Mouse (Mus musculus): ENCODE results near the gene Gm17018. TPM values are rescaled to one million over a fixed set of nuclear protein-coding genes. Genes with fewer than 3 reads are reported as not detected.

Gene Gm17018
- polyA plus RNA-seq, 1 experiment from 2014 or later: 45.5 TPM

GRCm38 (mm10) chr19:45596019-45596418 is 35.6 kb downstream of the Gm17018 start:
- ATAC-seq (ENCODE audit: low FRiP score): peak; percentile 90
- Histone ChIP-seq H3K9me3 (no peaks in the 10 kb centered on the region), H3K27me3 (peaks cover 98% of the 10 kb centered on the region), H3K27ac (no peak overlapping the region), H3K9ac (no peak overlapping the region), H3K4me1 (peaks cover 15% of the 10 kb centered on the region), H3K36me3 (replicated peaks) (no peaks in the 10 kb centered on the region), H3K4me2 (no peak overlapping the region), H3K4me3 (replicated peaks) (no peak overlapping the region)
- WGBS: 8% methylated on average over 7 of the region's 7 CpGs

DNA sequence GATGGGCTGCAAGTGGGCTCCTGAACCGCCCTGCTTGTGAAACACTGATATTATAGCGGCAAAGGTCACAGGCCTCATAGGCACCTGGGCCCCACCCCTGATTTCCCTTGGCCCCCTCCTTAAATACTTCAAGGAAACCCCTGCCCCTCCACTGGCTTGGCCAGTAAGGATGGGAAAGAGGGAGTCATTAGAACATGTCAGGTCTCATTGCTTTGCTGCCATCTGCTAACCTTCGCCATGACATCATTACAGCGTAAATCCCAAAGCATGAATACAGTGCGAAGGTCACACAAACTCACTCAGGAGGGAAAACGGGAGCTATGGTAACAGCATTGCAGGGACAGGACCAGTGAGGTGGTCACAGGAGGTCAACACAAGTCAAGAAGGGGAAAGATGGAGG is 36.0 kb downstream of the Gm17018 start:
- no peak overlapping the region for H3K4me2 ChIP-seq
- no peaks in the 10 kb centered on the region for H3K9me3 ChIP-seq
- H3K27me3 ChIP-seq: peaks cover 98% of the 10 kb centered on the region
- peak; percentile 67 for ATAC-seq (ENCODE audit: low FRiP score)
- H3K36me3 ChIP-seq (replicated peaks): no peaks in the 10 kb centered on the region
- 37% methylated on average over 6 of the region's 6 CpGs for WGBS
- H3K27ac ChIP-seq: no peak overlapping the region
- H3K4me1 ChIP-seq: peaks cover 15% of the 10 kb centered on the region
- H3K4me3 ChIP-seq (replicated peaks): no peak overlapping the region
- no peak overlapping the region for H3K9ac ChIP-seq

- H3K4me3 ChIP-seq (replicated peaks): no peak overlapping the region
- WGBS: 66% methylated on average over 4 of the region's 4 CpGs
- peaks cover 4% of the 10 kb centered on the region; the same call in 1 of the 2 replicates for H3K36me3 ChIP-seq (replicated peaks)
- ATAC-seq (ENCODE audit: low FRiP score): no peak
- H3K4me1 ChIP-seq: peaks cover 15% of the 10 kb centered on the region
- no peak overlapping the region for H3K27ac ChIP-seq
- no peaks in the 10 kb centered on the region for H3K9me3 ChIP-seq
- peaks cover 98% of the 10 kb centered on the region for H3K27me3 ChIP-seq
- H3K4me2 ChIP-seq: no peak overlapping the region
- H3K9ac ChIP-seq: no peak overlapping the region
Measured at GRCm38 (mm10) chr19:45597106-45597505, 36.7 kb downstream of the Gm17018 start.

DNA sequence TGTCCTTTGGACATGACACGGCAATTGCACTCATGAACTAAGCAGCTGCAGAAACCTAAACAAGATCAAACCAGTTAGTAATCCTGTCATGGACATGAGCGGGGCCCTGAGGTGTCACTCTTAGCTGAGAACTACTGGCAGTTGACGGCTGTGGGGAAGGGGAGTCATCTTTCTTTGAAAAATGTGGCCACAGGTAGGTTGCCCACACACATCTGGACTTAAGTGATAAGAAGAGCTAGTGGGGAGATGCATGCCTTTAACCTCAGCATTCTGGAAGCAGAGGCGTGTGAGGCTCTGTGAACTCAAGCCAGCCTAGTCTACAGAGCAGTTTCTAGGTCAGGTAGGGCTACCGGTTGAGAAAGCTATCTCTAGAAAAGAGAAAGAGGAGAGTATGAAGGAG is 42.2 kb downstream of the Gm17018 start:
- no peak for ATAC-seq (ENCODE audit: low FRiP score)
- Histone ChIP-seq H3K9me3 (no peaks in the 10 kb centered on the region), H3K9ac (no peak overlapping the region), H3K4me3 (replicated peaks) (no peak overlapping the region), H3K27ac (no peak overlapping the region), H3K27me3 (peaks cover 94% of the 10 kb centered on the region), H3K36me3 (replicated peaks) (peaks cover 5% of the 10 kb centered on the region; the same call in 1 of the 2 replicates), H3K4me2 (no peak overlapping the region), H3K4me1 (peaks cover 13% of the 10 kb centered on the region)
- WGBS: 89% methylated on average over 5 of the region's 5 CpGs

GRCm38 (mm10) chr19:45606701-45607100 is 46.3 kb downstream of the Gm17018 start:
- H3K27me3 ChIP-seq: peaks cover 90% of the 10 kb centered on the region
- no peak overlapping the region for H3K9ac ChIP-seq
- H3K27ac ChIP-seq: peak overlapping the region; percentile 51; the same call in 1 of the 2 replicates
- WGBS: 58% methylated on average over 4 of the region's 4 CpGs
- H3K36me3 ChIP-seq (replicated peaks): peaks cover 5% of the 10 kb centered on the region; the same call in 1 of the 2 replicates
- no peak overlapping the region for H3K4me3 ChIP-seq (replicated peaks)
- no peaks in the 10 kb centered on the region for H3K9me3 ChIP-seq
- H3K4me2 ChIP-seq: no peak overlapping the region
- ATAC-seq (ENCODE audit: low FRiP score): no peak
- H3K4me1 ChIP-seq: peaks cover 21% of the 10 kb centered on the region

GRCm38 (mm10) chr19:45607479-45607878 is 47.1 kb downstream of the Gm17018 start:
- Histone ChIP-seq H3K4me1 (peaks cover 21% of the 10 kb centered on the region), H3K4me3 (replicated peaks) (no peak overlapping the region), H3K27me3 (peaks cover 90% of the 10 kb centered on the region), H3K9ac (no peak overlapping the region), H3K4me2 (peak overlapping the region; percentile 13; the same call in 1 of the 2 replicates), H3K27ac (peak overlapping the region; percentile 51; the same call in 1 of the 2 replicates), H3K36me3 (replicated peaks) (no peaks in the 10 kb centered on the region), H3K9me3 (no peaks in the 10 kb centered on the region)
- ATAC-seq (ENCODE audit: low FRiP score): peak; percentile 86
- WGBS: 6% methylated on average over 7 of the region's 7 CpGs

DNA sequence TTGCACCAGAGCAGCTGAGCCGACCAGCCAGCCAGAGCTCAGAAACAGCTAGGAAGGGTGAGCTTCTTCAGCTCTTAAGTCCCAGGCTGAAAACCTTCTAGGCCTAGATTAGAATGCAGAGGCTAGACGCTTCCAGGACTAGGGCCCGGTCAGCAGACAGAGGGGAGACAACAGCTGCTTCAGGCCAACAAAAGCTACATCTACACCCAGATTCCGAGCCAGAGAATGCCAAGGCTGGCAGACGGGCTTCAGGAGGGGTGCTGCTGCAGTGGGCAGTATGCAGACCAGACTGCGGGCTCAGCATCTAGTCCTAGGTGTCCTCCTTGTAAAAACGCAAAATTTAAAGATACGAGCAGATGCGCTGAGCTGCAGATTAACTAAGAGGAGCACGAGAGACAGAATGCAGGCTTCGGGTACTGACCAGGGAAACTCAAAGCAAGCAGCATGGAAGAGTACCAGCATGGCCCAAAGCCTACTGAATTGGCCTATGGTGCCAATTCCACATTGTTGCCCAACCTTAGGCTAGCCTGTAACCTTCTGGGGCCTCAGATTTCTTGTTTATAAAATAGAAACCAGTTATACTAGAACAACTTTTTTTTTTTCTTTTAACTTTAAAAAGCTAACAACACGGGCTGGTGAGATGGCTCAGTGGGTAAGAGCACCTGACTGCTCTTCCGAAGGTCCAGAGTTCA is 48.4 kb downstream of the Gm17018 start:
- H3K27ac ChIP-seq: no peak overlapping the region
- no peaks in the 10 kb centered on the region for H3K9me3 ChIP-seq
- no peak for ATAC-seq (ENCODE audit: low FRiP score)
- H3K4me2 ChIP-seq: no peak overlapping the region
- peaks cover 90% of the 10 kb centered on the region for H3K27me3 ChIP-seq
- no peak overlapping the region for H3K4me3 ChIP-seq (replicated peaks)
- 82% methylated on average over 13 of the region's 13 CpGs for WGBS
- H3K4me1 ChIP-seq: peaks cover 21% of the 10 kb centered on the region
- no peak overlapping the region; the same call in 1 of the 2 replicates for H3K9ac ChIP-seq
- no peaks in the 10 kb centered on the region for H3K36me3 ChIP-seq (replicated peaks)

DNA sequence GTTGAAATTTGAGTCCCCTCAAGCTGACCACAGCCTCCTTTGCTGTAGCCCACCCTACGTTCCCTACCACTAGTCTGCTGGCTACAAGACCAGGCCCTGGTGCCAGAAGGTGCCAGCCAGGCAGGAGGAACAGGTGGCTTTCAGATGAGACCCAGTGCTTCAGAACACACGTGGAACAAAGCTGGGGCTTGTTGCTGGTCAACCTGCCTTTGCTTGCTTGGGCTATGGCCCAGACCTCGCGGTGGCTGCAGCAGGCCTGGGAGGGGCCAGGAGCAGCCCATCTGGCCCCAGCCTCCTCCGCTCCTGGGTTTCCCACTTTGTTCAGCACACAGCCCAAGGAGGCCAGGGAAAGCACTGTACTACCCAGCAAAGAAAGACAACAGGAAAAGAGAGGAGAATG is 50.4 kb downstream of the Gm17018 start:
- H3K27me3 ChIP-seq: peaks cover 87% of the 10 kb centered on the region
- no peak for ATAC-seq (ENCODE audit: low FRiP score)
- H3K4me2 ChIP-seq: no peak overlapping the region
- no peaks in the 10 kb centered on the region for H3K9me3 ChIP-seq
- H3K36me3 ChIP-seq (replicated peaks): no peaks in the 10 kb centered on the region
- H3K9ac ChIP-seq: no peak overlapping the region
- 83% methylated on average over 5 of the region's 5 CpGs for WGBS
- no peak overlapping the region for H3K27ac ChIP-seq
- peaks cover 36% of the 10 kb centered on the region for H3K4me1 ChIP-seq
- no peak overlapping the region for H3K4me3 ChIP-seq (replicated peaks)

- Histone ChIP-seq H3K27me3 (peaks cover 89% of the 10 kb centered on the region), H3K9me3 (no peaks in the 10 kb centered on the region), H3K9ac (no peak overlapping the region), H3K4me1 (peaks cover 33% of the 10 kb centered on the region), H3K4me2 (no peak overlapping the region), H3K36me3 (replicated peaks) (no peaks in the 10 kb centered on the region), H3K4me3 (replicated peaks) (no peak overlapping the region), H3K27ac (no peak overlapping the region)
- 74% methylated on average over 8 of the region's 8 CpGs for WGBS
- ATAC-seq (ENCODE audit: low FRiP score): no peak
Measured at GRCm38 (mm10) chr19:45614375-45614774, 54.0 kb downstream of the Gm17018 start.

GRCm38 (mm10) chr19:45614928-45615327 is 54.5 kb downstream of the Gm17018 start:
- no peaks in the 10 kb centered on the region for H3K9me3 ChIP-seq
- peaks cover 86% of the 10 kb centered on the region for H3K27me3 ChIP-seq
- H3K36me3 ChIP-seq (replicated peaks): no peaks in the 10 kb centered on the region
- H3K9ac ChIP-seq: no peak overlapping the region
- no peak overlapping the region for H3K4me2 ChIP-seq
- ATAC-seq (ENCODE audit: low FRiP score): no peak
- no peak overlapping the region for H3K27ac ChIP-seq
- 58% methylated on average over 3 of the region's 3 CpGs for WGBS
- H3K4me3 ChIP-seq (replicated peaks): no peak overlapping the region
- H3K4me1 ChIP-seq: peaks cover 33% of the 10 kb centered on the region

DNA sequence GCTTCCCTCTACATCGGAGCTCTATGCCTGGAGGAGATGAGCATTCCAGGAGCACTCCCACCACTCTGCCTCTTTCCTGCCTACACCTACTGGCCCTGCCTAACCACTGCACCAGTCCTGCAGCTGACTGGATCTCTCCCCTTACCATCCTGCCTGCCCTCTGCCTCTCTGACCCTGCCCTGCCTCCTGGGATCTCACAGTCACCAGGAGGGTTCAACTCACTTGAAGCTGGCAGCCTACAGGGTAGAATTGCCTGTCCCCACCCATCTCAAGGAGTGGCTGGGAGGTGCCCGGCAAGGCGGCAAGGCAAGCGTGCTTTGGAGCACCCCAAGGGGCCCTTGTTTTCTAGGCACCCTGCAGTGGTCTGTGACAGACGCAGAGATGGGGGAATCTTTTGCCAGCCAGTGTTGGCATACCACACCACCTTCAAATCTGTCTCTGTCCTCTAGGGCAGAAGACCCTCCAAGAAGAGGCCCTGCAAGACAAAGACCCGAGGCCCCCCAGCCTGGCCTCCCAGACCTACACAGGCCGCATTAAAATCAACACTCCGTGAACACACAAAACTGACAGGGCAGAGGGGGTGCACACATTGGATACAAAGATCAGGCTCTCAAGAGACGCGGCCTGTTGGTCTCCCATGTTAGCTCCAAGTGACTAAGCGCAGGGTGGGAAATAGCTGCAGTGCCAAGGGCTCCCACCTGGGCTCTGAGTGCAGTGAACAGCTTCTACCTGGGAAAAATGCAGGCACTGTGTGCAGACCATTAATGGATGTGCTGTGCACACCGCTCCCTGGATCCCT is 55.2 kb downstream of the Gm17018 start:
- Histone ChIP-seq H3K36me3 (replicated peaks) (no peaks in the 10 kb centered on the region), H3K9me3 (no peaks in the 10 kb centered on the region), H3K4me3 (replicated peaks) (no peak overlapping the region), H3K9ac (no peak overlapping the region), H3K4me1 (peaks cover 33% of the 10 kb centered on the region), H3K27me3 (peaks cover 85% of the 10 kb centered on the region), H3K27ac (peak overlapping the region; percentile 11; the same call in 1 of the 2 replicates), H3K4me2 (no peak overlapping the region; the same call in 1 of the 2 replicates)
- WGBS: 27% methylated on average over 12 of the region's 12 CpGs
- ATAC-seq (ENCODE audit: low FRiP score): no peak

- no peaks in the 10 kb centered on the region for H3K9me3 ChIP-seq
- no peak overlapping the region for H3K4me3 ChIP-seq (replicated peaks)
- ATAC-seq (ENCODE audit: low FRiP score): peak; percentile 63; the same call in 1 of the 2 replicates
- H3K27me3 ChIP-seq: peaks cover 85% of the 10 kb centered on the region
- 19% methylated on average over 4 of the region's 4 CpGs for WGBS
- no peak overlapping the region; the same call in 1 of the 2 replicates for H3K4me2 ChIP-seq
- peaks cover 33% of the 10 kb centered on the region for H3K4me1 ChIP-seq
- H3K36me3 ChIP-seq (replicated peaks): no peaks in the 10 kb centered on the region
- H3K27ac ChIP-seq: peak overlapping the region; percentile 11; the same call in 1 of the 2 replicates
- no peak overlapping the region for H3K9ac ChIP-seq
Measured at GRCm38 (mm10) chr19:45616214-45616518, 55.8 kb downstream of the Gm17018 start.
